Mouse (Mus musculus) limb, embryonic 14.5 days (tissue): Measurements from ENCODE around the gene Zfp300. TPM values are rescaled to one million over a fixed set of nuclear protein-coding genes. Genes with fewer than 3 reads are reported as not detected.

Source experiments
- ATAC-seq: fragments of 200-750 bp; cut with Nextera tagmentation; 2 replicates; pipeline ENCODE4 v1.8.0; 2017; ENCODE audit warnings: low read depth, moderate number of reproducible peaks, moderate TSS enrichment; ENCODE audit not compliant: low FRiP score
- DNase-seq: peaks from one replicate; pipeline ENCODE4 v3.0.0-alpha.2; 2015; ENCODE audit warnings: low spot score
- H3K27ac ChIP-seq: fragments of 300-500 bp; sonication (generic); replicated peaks from 2 replicates; pipeline ENCODE4 v1.5.1; 2014; ENCODE audit warnings: low read depth, mild to moderate bottlenecking, low read length, moderate library complexity, mixed read lengths
- H3K27me3 ChIP-seq: fragments of 300-500 bp; sonication (generic); 2 replicates; pipeline ENCODE4 v1.6.1; 2014; ENCODE audit warnings: low read length, mixed read lengths; ENCODE audit not compliant: control insufficient read depth, insufficient read depth
- H3K36me3 ChIP-seq: fragments of 300-500 bp; sonication (generic); 2 replicates; pipeline ENCODE4 v1.6.1; 2014; ENCODE audit warnings: mild to moderate bottlenecking, low read length, moderate library complexity, mixed read lengths; ENCODE audit not compliant: control insufficient read depth, insufficient read depth
- H3K4me1 ChIP-seq: fragments of 300-500 bp; sonication (generic); 2 replicates; pipeline ENCODE4 v1.6.1; 2014; ENCODE audit warnings: antibody characterized with exemption, low read length, mixed read lengths; ENCODE audit not compliant: control insufficient read depth, insufficient read depth
- H3K4me2 ChIP-seq: fragments of 300-500 bp; sonication (generic); replicated peaks from 2 replicates; pipeline ENCODE4 v1.6.1; 2014; ENCODE audit warnings: low read depth, mild to moderate bottlenecking, low read length, moderate library complexity; ENCODE audit not compliant: severe bottlenecking
- H3K4me3 ChIP-seq: fragments of 300-500 bp; sonication (generic); replicated peaks from 2 replicates; pipeline ENCODE4 v1.5.1; 2014; ENCODE audit warnings: low read length
- H3K9ac ChIP-seq: fragments of 300-500 bp; sonication (generic); 2 replicates; pipeline ENCODE4 v1.6.1; 2014; ENCODE audit warnings: mild to moderate bottlenecking, low read depth, low read length, moderate library complexity; ENCODE audit not compliant: severe bottlenecking
- H3K9me3 ChIP-seq: fragments of 300-500 bp; sonication (generic); 2 replicates; pipeline ENCODE4 v1.6.1; 2016; ENCODE audit warnings: low read length; ENCODE audit not compliant: control insufficient read depth
- POLR2A ChIP-seq: fragments of 200-500 bp; IDR thresholded peaks from 2 replicates; pipeline ENCODE4 v1.8.0; 2012; ENCODE audit warnings: inconsistent platforms, mild to moderate bottlenecking, moderate library complexity, borderline replicate concordance; ENCODE audit not compliant: insufficient read depth, insufficient read length; ENCODE audit errors: extremely low read depth
- WGBS: fragments of 180-500 bp; shearing (Covaris S2); extraction: QIAGEN DNeasy Blood & Tissue Kit; methylation state at CpG from one replicate; pipeline ENCODE4 v1.1.7; 2014; 5-methylcytosine and 5-hydroxymethylcytosine counted together
- polyA plus RNA-seq, 2 experiments: library from polyadenylated mRNA; depleted of rRNA in 1 of 2; stranded (reverse) in 1 of 2; unstranded in 1 of 2; fragments of >200 nt; fragmentation: Nextera tagmentation in 1 of 2; extraction: Ambion mirVana in 1 of 2; gene quantifications; 2 replicates each; pipeline versions ENCODE4 v1.2.1 to v1.2.3; 2012 to 2014

Gene Zfp300
- polyA plus RNA-seq, 2 experiments: 0.72 to 2.0 TPM

- peak overlapping the region; percentile 44; the same call in 1 of the 2 replicates for H3K4me3 ChIP-seq
- no peak for TF ChIP-seq POLR2A
Measured at GRCm38 (mm10) chrX:21062544-21062890, 26.8 kb downstream of the Zfp300 start.

DNA sequence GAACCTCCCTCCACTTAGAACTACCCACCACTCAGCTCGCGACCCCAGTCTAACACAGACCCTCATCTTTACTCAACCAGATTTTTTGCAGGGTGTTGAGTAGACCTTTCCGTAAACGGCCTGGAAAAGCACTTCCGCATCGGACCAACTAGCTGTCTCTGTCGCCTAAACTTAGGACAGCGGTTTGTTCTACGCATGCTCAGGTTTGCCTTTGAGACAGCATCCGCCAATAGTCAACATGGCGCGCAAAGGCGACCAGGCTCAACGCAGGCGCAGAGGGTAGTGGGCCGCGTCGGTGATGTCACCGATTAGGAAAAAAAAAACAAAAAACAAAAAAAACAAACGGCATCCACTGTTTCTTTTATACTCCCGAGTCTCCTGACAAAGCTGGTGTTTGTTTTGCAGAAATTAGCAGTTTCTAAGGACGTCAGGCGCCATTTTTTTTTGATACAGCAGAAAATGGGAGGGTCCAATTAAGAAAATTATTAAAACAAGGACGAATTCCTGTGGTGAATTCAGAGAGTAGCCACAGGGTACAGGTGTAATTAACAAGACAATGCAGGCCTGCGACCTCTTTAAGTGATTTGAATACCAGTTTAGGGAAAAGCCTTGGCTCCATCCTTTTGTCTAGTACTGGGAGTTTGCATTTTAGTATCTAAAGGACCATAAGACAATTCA is 27.3 kb downstream of the Zfp300 start, which contains the start of gene Zfp182:
Gene Zfp182 (minus strand): TSS at position 451 of the 678 bp plus-strand sequence.
- 0 out of 2 replicates have a peak, but pooled peaks have one; percentile 19 for TF ChIP-seq POLR2A
- ATAC-seq: peak; percentile 91
- WGBS: 24% methylated on average over 25 of the region's 25 CpGs
- Histone ChIP-seq H3K4me3 (peak within 1 kb of the TSS; percentile 44), H3K9me3 (no peaks in the 10 kb centered on the region), H3K36me3 (no peaks in the 10 kb centered on the region), H3K9ac (peak within 1 kb of the TSS; percentile 59), H3K4me2 (peak within 1 kb of the TSS; percentile 42), H3K4me1 (no peaks in the 10 kb centered on the region), H3K27ac (0 out of 2 replicates have a peak within 1 kb of the TSS, but pooled peaks have one; percentile 8), H3K27me3 (no peaks in the 10 kb centered on the region)
- DNase-seq: peak; percentile 80

More at GRCm38 (mm10) chrX:21062544-21062890, 26.8 kb downstream of the Zfp300 start:
- Histone ChIP-seq H3K4me1 (no peaks in the 10 kb centered on the region), H3K4me2 (peak overlapping the region; percentile 40; the same call in 1 of the 2 replicates), H3K36me3 (no peaks in the 10 kb centered on the region), H3K27ac (no peak overlapping the region), H3K9ac (no peak overlapping the region), H3K9me3 (no peaks in the 10 kb centered on the region), H3K27me3 (no peaks in the 10 kb centered on the region)
- DNase-seq (no peak), ATAC-seq (no peak)
- 62% methylated on average over 3 of the region's 3 CpGs for WGBS

- Histone ChIP-seq H3K27ac (0 out of 2 replicates have a peak overlapping the region, but pooled peaks have one; percentile 8), H3K9me3 (no peaks in the 10 kb centered on the region), H3K9ac (peak overlapping the region; percentile 59), H3K4me2 (peak overlapping the region; percentile 42), H3K27me3 (no peaks in the 10 kb centered on the region), H3K4me3 (peak overlapping the region; percentile 44), H3K36me3 (no peaks in the 10 kb centered on the region), H3K4me1 (no peaks in the 10 kb centered on the region)
- no peak; the same call in 1 of the 2 replicates for ATAC-seq
- DNase-seq: no peak
- TF ChIP-seq POLR2A: no peak
- 35% methylated on average over 9 of the region's 9 CpGs for WGBS
Measured at GRCm38 (mm10) chrX:21061460-21061859, 27.9 kb downstream of the Zfp300 start.

Other genes starting within 250 kb of the Zfp300 start
- gene Timp1, start 219.4 kb downstream of the Zfp300 start, polyA plus RNA-seq (2012; rRNA removed): 37.2 and 40.5 TPM in 2 replicates
- gene Timp1, start 219.4 kb downstream of the Zfp300 start, polyA plus RNA-seq (2014; fragmentation: Nextera tagmentation; extraction: Ambion mirVana): 38.1 and 39.1 TPM in 2 replicates
- gene Syn1, start 168.5 kb downstream of the Zfp300 start, polyA plus RNA-seq (2012; rRNA removed): 0.52 and 0.64 TPM in 2 replicates
- gene Syn1, start 168.5 kb downstream of the Zfp300 start, polyA plus RNA-seq (2014; fragmentation: Nextera tagmentation; extraction: Ambion mirVana): 0.22 and 0.23 TPM in 2 replicates
- 20.1 and 24.7 TPM in 2 replicates for gene Cfp, start 158.0 kb downstream of the Zfp300 start, polyA plus RNA-seq (2012; rRNA removed)
- gene Cfp, start 158.0 kb downstream of the Zfp300 start, polyA plus RNA-seq (2014; fragmentation: Nextera tagmentation; extraction: Ambion mirVana): 6.6 and 7.2 TPM in 2 replicates
- 23.7 and 31.3 TPM in 2 replicates for gene Elk1, start 138.9 kb downstream of the Zfp300 start, polyA plus RNA-seq (2012; rRNA removed)
- gene Elk1, start 138.9 kb downstream of the Zfp300 start, polyA plus RNA-seq (2014; fragmentation: Nextera tagmentation; extraction: Ambion mirVana): 8.1 and 8.7 TPM in 2 replicates
- 17.5 and 21.7 TPM in 2 replicates for gene Uxt, start 127.5 kb downstream of the Zfp300 start, polyA plus RNA-seq (2012; rRNA removed)
- gene Uxt, start 127.5 kb downstream of the Zfp300 start, polyA plus RNA-seq (2014; fragmentation: Nextera tagmentation; extraction: Ambion mirVana): 49.3 and 53.4 TPM in 2 replicates
- 4.8 and 7.1 TPM in 2 replicates for gene Zfp182, start 27.2 kb downstream of the Zfp300 start, polyA plus RNA-seq (2012; rRNA removed)
- gene Zfp182, start 27.2 kb downstream of the Zfp300 start, polyA plus RNA-seq (2014; fragmentation: Nextera tagmentation; extraction: Ambion mirVana): 5.5 and 6.6 TPM in 2 replicates
- gene Spaca5, start 21.1 kb downstream of the Zfp300 start, polyA plus RNA-seq (2012; rRNA removed): not detected in 2 replicates
- not detected in 2 replicates for gene Spaca5, start 21.1 kb downstream of the Zfp300 start, polyA plus RNA-seq (2014; fragmentation: Nextera tagmentation; extraction: Ambion mirVana)
- gene Ssxa1, start 26.3 kb upstream of the Zfp300 start, polyA plus RNA-seq (2012; rRNA removed): not detected in 2 replicates
- gene Ssxa1, start 26.3 kb upstream of the Zfp300 start, polyA plus RNA-seq (2014; fragmentation: Nextera tagmentation; extraction: Ambion mirVana): not detected in 2 replicates
- not detected in 2 replicates for gene Gm21876, start 86.1 kb upstream of the Zfp300 start, polyA plus RNA-seq (2012; rRNA removed)
- not detected in 2 replicates for gene Gm21876, start 86.1 kb upstream of the Zfp300 start, polyA plus RNA-seq (2014; fragmentation: Nextera tagmentation; extraction: Ambion mirVana)